Mouse (Mus musculus) megakaryocyte, embryonic 14.5 days (primary cell): ENCODE measurements around the gene Ston1. TPM values are rescaled to one million over a fixed set of nuclear protein-coding genes. Genes with fewer than 3 reads are reported as not detected.

Experiments
- H3K27me3 ChIP-seq: replicated peaks from 2 replicates; pipeline ENCODE3; 2012; ENCODE audit warnings: inconsistent platforms
- H3K36me3 ChIP-seq: replicated peaks from 2 replicates; pipeline ENCODE3; 2012; ENCODE audit warnings: low read length, inconsistent platforms, mixed read lengths
- H3K4me1 ChIP-seq: 2 replicates; pipeline ENCODE4 v1.6.1; 2012; ENCODE audit warnings: inconsistent platforms
- H3K4me3 ChIP-seq: replicated peaks from 2 replicates; pipeline ENCODE3; 2012; ENCODE audit warnings: moderate library complexity, mild to moderate bottlenecking, inconsistent platforms
- H3K9me3 ChIP-seq: 2 replicates; pipeline ENCODE4 v1.6.1; 2012; ENCODE audit warnings: inconsistent platforms
- FLI1 ChIP-seq: IDR thresholded peaks from 2 replicates; pipeline ENCODE4 v1.6.1; 2012; ENCODE audit warnings: low read length, inconsistent platforms, mixed read lengths
- GATA1 ChIP-seq: IDR thresholded peaks from 3 replicates; pipeline ENCODE4 v1.6.1; 2012; ENCODE audit warnings: mixed read lengths, low read length, inconsistent platforms, borderline replicate concordance
- polyA plus RNA-seq: library from polyadenylated mRNA; stranded (reverse); fragments of >175 nt; gene quantifications from 2 replicates; pipeline ENCODE4 v1.2.3, GENCODE M21; 2012; ENCODE audit warnings: low replicate concordance; ENCODE audit not compliant: insufficient read depth

The Ston1 gene
- polyA plus RNA-seq: 0.29 TPM in 1 of 2 replicates, not detected in the other

GRCm38 (mm10) chr17:88597222-88598055 is at the start of gene Ston1:
Gene Ston1, plus strand, starts transcription at chr17:88597684.
- Histone ChIP-seq H3K9me3 (no peaks in the 10 kb centered on the region), H3K27me3 (peaks cover 6% of the 10 kb centered on the region), H3K36me3 (no peaks in the 10 kb centered on the region), H3K4me3 (peak within 1 kb of the TSS; percentile 90), H3K4me1 (peaks cover 18% of the 10 kb centered on the region; the same call in 1 of the 2 replicates)
- TF ChIP-seq FLI1 (no peak), GATA1 (no peak)

GRCm38 (mm10) chr17:88549411-88550191 is 47.9 kb upstream of the Ston1 start:
- Histone ChIP-seq H3K9me3 (no peaks in the 10 kb centered on the region), H3K36me3 (peaks cover 72% of the 10 kb centered on the region), H3K27me3 (no peaks in the 10 kb centered on the region), H3K4me1 (peaks cover 34% of the 10 kb centered on the region), H3K4me3 (no peak overlapping the region)
- no peak for TF ChIP-seq FLI1
- TF ChIP-seq GATA1: no peak

- Histone ChIP-seq H3K4me3 (no peak overlapping the region), H3K9me3 (no peaks in the 10 kb centered on the region), H3K4me1 (peaks cover 31% of the 10 kb centered on the region), H3K27me3 (no peaks in the 10 kb centered on the region), H3K36me3 (peaks cover 72% of the 10 kb centered on the region)
- no peak for TF ChIP-seq GATA1
- no peak for TF ChIP-seq FLI1
These were observed 47.1 kb upstream of the Ston1 start for GRCm38 (mm10) chr17:88550351-88550750.

- Histone ChIP-seq H3K27me3 (no peaks in the 10 kb centered on the region), H3K9me3 (no peaks in the 10 kb centered on the region), H3K4me3 (peak overlapping the region; percentile 79), H3K4me1 (peaks cover 30% of the 10 kb centered on the region), H3K36me3 (peaks cover 72% of the 10 kb centered on the region)
- no peak for TF ChIP-seq FLI1
- TF ChIP-seq GATA1: no peak
These were observed 46.2 kb upstream of the Ston1 start for GRCm38 (mm10) chr17:88550981-88551940.

GRCm38 (mm10) chr17:88552556-88552955 is 44.9 kb upstream of the Ston1 start:
- Histone ChIP-seq H3K27me3 (no peaks in the 10 kb centered on the region), H3K9me3 (no peaks in the 10 kb centered on the region), H3K4me1 (peaks cover 30% of the 10 kb centered on the region), H3K36me3 (peaks cover 77% of the 10 kb centered on the region), H3K4me3 (no peak overlapping the region)
- TF ChIP-seq FLI1 (no peak), GATA1 (no peak)

- Histone ChIP-seq H3K4me3 (no peak overlapping the region), H3K9me3 (no peaks in the 10 kb centered on the region), H3K27me3 (no peaks in the 10 kb centered on the region), H3K36me3 (peaks cover 77% of the 10 kb centered on the region), H3K4me1 (peaks cover 30% of the 10 kb centered on the region)
- no peak for TF ChIP-seq GATA1
These were observed 44.5 kb upstream of the Ston1 start for GRCm38 (mm10) chr17:88553001-88553449.

GRCm38 (mm10) chr17:88553473-88554087 is 43.9 kb upstream of the Ston1 start:
- peaks cover 30% of the 10 kb centered on the region for H3K4me1 ChIP-seq
- peaks cover 79% of the 10 kb centered on the region for H3K36me3 ChIP-seq
- TF ChIP-seq FLI1 (no peak), GATA1 (no peak)
- H3K27me3 ChIP-seq: no peaks in the 10 kb centered on the region
- no peaks in the 10 kb centered on the region for H3K9me3 ChIP-seq
- H3K4me3 ChIP-seq: no peak overlapping the region

GRCm38 (mm10) chr17:88556176-88556575 is 41.3 kb upstream of the Ston1 start:
- Histone ChIP-seq H3K9me3 (no peaks in the 10 kb centered on the region), H3K27me3 (no peaks in the 10 kb centered on the region), H3K4me1 (peaks cover 20% of the 10 kb centered on the region), H3K4me3 (no peak overlapping the region), H3K36me3 (peaks cover 73% of the 10 kb centered on the region)
- TF ChIP-seq FLI1 (no peak), GATA1 (no peak)

- no peak overlapping the region for H3K4me3 ChIP-seq
- H3K4me1 ChIP-seq: peaks cover 14% of the 10 kb centered on the region
- TF ChIP-seq FLI1 (no peak), GATA1 (no peak)
- no peaks in the 10 kb centered on the region for H3K9me3 ChIP-seq
- no peaks in the 10 kb centered on the region for H3K27me3 ChIP-seq
- peaks cover 78% of the 10 kb centered on the region for H3K36me3 ChIP-seq
These were observed 40.8 kb upstream of the Ston1 start for GRCm38 (mm10) chr17:88556688-88557087.
